Mouse (Mus musculus): ENCODE measurements around the gene Crtc1.

Crtc1 gene

DNA sequence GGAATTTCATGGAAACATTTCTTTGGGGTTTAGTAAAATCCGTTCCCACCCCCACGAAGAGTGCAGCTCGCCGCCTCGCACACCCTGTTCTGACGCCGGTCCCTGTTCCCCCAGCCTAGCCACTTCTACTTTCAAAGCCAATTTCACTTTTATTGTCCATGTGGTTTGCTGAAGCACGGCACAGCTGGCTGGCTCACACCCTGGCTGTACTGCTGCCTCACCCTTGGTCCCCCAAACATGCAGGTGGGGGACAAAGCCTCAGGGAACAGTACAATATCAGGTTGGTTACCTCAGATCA, 23.1 kb upstream of the Crtc1 start:
- DNase-seq (ENCODE audit: low spot score) = no peak

DNA sequence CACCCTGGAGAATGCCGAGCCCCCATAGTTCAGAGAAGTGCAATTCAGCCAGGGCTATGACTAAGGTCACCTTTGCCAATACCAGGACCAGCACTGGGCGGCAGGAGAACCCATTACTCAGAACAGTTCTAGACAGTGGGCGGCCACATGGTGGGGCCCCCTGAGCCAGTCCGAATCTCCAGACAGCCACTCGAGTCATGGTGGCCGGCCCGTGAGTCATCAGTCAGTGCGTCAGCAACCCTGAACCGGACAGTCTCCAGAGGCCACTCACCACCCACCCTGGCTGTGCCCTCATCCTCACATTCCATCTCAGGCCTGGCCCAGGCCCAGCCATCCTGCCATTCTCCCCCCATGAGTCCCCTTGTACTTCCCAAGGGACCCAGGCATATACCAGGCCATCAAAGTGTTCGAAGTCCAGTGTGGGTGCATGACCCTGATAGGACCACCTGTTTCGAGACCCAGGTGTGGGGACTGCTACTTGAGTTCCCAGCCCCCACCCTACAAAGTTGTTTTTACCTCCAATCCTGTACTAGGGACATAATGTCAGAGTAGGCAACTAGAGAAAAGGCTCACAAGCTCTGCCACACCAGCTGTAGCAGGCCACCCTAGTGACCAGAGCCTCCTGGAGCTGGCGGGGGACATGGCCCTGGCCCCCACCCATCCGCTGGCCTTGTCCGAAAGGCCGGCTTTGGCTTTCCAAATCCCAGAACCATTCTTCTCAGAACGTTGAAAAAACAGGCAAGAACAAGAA, 22.6 kb upstream of the Crtc1 start:
- DNase-seq (ENCODE audit: low spot score) = no peak

GRCm38 (mm10) chr8:70460606-70461005, 21.2 kb upstream of the Crtc1 start:
- no peak for DNase-seq (ENCODE audit: low spot score)

- no peak for DNase-seq (ENCODE audit: low spot score)
Observed at GRCm38 (mm10) chr8:70460199-70460598, 20.8 kb upstream of the Crtc1 start.

GRCm38 (mm10) chr8:70459636-70460035, 20.3 kb upstream of the Crtc1 start:
- DNase-seq (ENCODE audit: low spot score) = no peak

GRCm38 (mm10) chr8:70458462-70458861, 19.1 kb upstream of the Crtc1 start:
- DNase-seq (ENCODE audit: low spot score) = no peak

- DNase-seq (ENCODE audit: low spot score) = no peak
Observed at GRCm38 (mm10) chr8:70457882-70458281, 18.5 kb upstream of the Crtc1 start.

DNA sequence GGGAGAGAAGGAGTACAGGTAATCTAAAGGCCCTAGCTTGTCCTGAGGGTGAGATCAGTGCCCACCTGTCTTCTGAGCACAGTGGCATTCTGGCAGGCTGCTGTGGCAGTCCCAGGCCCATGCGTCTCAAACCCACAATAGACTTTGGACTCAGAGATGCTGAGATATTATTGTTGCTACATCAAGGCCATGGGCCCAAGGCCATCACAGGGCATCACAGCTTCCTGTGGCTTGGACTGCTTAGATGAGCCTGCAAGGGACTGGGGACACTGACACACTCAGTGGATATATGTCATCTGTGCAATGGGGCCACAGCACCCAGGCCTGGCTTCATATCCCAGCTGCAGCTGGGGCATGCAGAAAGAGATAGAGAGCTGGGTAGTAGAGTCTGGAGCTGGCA, 17.6 kb upstream of the Crtc1 start:
- DNase-seq (ENCODE audit: low spot score) = no peak

DNA sequence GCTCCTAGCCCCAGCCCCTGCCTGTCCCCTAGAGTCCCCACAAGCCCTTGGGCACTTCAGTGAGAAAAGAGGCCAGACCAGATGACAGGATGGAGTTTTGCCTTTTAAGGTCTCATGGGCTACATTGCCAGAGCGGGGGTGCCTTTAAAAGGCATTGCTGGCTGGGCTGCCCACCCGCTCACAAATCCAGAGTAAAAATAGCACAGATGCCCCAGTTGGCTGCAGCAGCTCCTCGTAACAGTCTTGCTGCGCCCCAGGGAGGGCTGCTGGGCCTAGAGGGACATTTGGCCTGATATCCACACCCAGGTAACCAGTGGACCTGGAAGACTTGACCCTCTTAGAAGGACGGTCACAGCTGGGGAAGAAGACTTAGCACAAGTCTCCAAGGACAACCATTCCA, 14.5 kb upstream of the Crtc1 start:
- DNase-seq (ENCODE audit: low spot score) = no peak

- no peak for DNase-seq (ENCODE audit: low spot score)
Observed at GRCm38 (mm10) chr8:70452196-70452966, 13.0 kb upstream of the Crtc1 start.

- no peak for DNase-seq (ENCODE audit: low spot score)
Observed at GRCm38 (mm10) chr8:70447639-70448420, 8.5 kb upstream of the Crtc1 start.

DNA sequence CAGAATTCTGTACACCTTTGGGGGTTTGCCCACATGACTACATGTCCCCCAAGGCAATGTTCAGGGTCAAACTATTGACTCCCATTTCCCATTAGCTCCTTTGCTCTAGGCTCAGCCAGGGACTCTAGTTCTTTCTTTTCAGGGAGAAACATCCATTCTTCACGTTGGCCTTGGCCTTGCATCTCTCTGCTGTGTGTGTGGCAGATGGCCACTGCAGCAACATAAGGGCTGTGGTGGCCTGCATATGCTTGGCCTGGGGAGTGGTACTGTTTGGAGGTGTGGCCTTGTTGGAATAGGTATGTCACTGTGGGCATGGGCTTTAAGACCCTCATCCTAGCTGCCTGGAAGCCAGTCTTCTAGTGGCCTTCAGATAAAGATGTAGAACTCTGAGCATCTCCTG, 6.6 kb upstream of the Crtc1 start:
- no peak for DNase-seq (ENCODE audit: low spot score)

- no peak for DNase-seq (ENCODE audit: low spot score)
Observed at GRCm38 (mm10) chr8:70443326-70443725, 3.9 kb upstream of the Crtc1 start.

DNA sequence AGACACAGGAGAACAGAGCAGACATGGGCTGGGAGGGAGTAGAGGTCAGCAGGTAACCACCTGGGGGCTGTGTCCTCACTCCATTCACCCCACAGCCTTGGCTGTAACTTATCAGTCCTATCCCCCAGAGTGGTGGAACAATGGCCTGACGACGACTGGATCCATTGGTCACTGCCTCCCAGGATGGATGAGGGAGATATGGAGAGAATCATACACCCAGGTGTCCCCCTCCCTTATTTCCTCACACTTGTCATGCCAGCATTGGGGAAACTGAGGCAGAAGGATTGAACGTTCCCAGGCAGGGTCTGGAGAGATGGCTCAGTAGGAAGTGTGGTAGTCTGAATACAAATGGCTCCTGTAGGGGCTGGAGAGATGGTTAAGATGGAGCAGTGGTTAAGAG, 2.2 kb upstream of the Crtc1 start:
- no peak for DNase-seq (ENCODE audit: low spot score)

- DNase-seq (ENCODE audit: low spot score) = no peak
Observed at GRCm38 (mm10) chr8:70440246-70440645, 867 bp upstream of the Crtc1 start.

DNA sequence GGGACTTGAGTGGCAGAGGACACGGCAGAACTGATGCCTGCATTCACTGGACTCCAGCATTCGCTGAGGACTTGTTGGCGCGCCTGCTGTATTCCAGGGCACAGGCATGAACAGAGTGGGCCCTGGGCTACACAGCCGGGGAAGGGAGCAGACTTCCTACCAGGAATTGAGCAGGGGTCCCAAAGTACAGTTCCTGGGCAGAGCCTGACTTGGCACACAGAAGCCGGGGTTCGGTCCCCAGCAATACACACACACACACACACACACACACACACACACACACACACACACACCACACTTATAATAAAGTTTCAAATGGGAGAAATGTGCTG, 435 bp upstream of the Crtc1 start:
- DNase-seq (ENCODE audit: low spot score) = no peak

DNA sequence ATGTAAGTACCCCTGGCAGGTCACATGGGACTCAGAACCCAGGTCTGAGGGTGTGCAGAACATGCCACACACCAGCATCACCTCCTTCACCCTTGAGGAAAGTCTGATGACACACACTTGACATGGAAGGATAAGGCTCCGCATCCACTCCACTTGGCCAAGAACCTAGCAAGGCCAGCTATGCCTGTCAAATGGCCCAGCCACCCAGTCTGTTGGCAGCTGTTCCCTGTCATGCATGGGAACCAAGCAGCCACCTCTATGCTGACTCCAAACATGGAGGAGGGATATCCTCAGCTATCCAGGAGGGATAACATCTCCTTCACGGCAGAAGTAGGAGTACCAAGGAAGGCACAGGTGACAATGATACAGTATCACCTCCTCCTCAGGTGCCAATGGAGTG, 956 bp downstream of the Crtc1 start:
- DNase-seq (ENCODE audit: low spot score) = no peak

- no peak for DNase-seq (ENCODE audit: low spot score)
Observed at GRCm38 (mm10) chr8:70435156-70435555, 4.2 kb downstream of the Crtc1 start.

- no peak for DNase-seq (ENCODE audit: low spot score)
Observed at GRCm38 (mm10) chr8:70432991-70433536, 6.3 kb downstream of the Crtc1 start.

DNA sequence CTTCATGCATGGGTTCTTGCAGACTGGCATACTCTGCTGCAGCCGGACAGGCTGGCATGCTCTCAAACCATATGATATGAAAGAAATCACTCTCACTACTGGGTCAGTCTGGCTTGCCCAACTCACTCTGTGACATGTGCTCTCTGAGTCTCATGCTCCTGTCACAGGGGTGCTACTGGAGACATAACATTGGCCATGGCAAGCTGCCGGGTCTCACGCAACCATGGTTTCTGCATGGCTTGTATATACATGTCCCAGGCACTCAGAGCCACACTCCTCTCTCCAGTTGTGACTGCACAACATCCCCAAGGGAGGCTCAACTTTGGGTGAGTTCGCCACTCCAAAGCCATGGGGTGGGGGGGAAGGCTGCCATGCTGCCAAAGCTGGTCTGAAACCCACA, 8.2 kb downstream of the Crtc1 start:
- DNase-seq (ENCODE audit: low spot score) = no peak

DNA sequence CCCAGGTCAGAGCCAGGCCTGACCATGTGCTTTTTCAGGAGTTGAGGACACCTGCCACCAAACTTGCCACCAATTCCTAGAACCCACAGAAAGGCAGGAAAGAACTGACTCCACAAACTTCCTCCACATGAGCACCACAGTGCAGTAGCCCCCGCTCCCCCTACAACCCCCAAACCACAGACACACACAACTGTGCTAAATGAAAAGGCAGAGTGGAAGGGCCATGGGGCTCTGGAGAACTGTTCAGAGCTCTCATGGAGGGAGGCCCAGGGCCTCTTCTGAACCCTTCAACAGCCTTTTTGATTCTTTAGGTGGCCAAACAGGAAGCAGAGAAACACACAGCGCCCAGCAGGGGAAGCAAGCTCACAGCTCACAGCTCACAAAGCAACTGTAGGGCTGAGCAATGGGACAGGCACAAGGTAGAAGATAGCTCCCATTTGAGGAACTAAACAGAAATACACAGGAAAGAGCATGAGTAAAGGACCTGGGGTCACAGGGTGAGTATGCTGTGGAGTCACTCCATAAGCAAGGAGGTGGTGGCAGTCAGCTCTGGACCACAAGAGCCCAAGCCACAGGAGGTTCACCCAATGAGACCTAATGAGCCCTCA, 13.0 kb downstream of the Crtc1 start:
- DNase-seq (ENCODE audit: low spot score) = peak; percentile 13

DNA sequence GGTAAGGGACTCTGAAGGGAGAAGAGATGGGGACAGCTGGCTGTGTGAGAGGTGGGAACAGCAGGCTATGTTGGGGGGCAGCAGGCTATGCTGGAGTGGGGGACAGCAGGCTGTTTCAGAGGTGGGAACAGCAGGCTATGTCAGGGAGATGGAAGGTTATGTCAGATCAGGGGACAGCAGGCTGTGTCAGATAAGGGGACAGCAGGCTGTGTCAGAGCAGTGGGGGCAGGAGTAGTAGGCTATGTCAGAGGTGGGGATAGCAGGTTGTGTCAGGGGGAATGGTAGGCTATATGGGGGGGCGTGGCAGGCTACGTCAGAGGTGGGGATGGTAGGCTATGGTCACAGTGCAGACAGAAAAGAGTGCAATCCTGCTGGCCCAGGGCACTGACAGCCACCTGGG, 16.7 kb downstream of the Crtc1 start:
- no peak for DNase-seq (ENCODE audit: low spot score)

Data from T-cell, adult 2 months (primary cell).